Mouse (Mus musculus) E14TG2a.4 (cell line): ENCODE data around the gene Hdac4.

Experiments
- CTCF ChIP-seq: conservative IDR thresholded peaks from 2 replicates; pipeline ENCODE4 v1.5.1; 2014; ENCODE audit warnings: low read length
- NANOG ChIP-seq: IDR thresholded peaks from 2 replicates; pipeline ENCODE4 v1.6.1; 2014; ENCODE audit warnings: borderline replicate concordance, low read length, mixed read lengths

- no peak for TF ChIP-seq CTCF
- TF ChIP-seq NANOG, result no peak
Observed at GRCm38 (mm10) chr1:92045671-92046070, 149.8 kb downstream of the Hdac4 start.
